Comparison of ENCODE assay signal across 7 mouse cellular contexts in genomic region chr4:43669428-43669794, GRCm38 (mm10). TPM values are rescaled to one million over a fixed set of nuclear protein-coding genes. Genes with fewer than 3 reads are reported as not detected.
DNase-seq lines count a peak whose midpoint lies in the region; ATAC-seq and TF ChIP-seq lines count a peak whose summit lies in the region.

No protein-coding gene starts in this region.

- peak overlapping the region; percentile 63 for H3K9ac ChIP-seq in ES-Bruce4 (ENCODE audit: low read depth, poor library complexity, severe bottlenecking)
- peak overlapping the region; percentile 90 for H3K9ac ChIP-seq in embryonic facial prominence, embryonic 13.5 days
- H3K9ac ChIP-seq in heart, embryonic 14.5 days (ENCODE audit: low read length) = peak overlapping the region; percentile 86
- H3K9ac ChIP-seq in limb, embryonic 12.5 days (replicated peaks) = peak overlapping the region; percentile 87

- peak; percentile 83 to 95 for DNase-seq in adrenal gland, adult (ENCODE audit: inconsistent age in 2 of 2, low spot score in 1 of 2)
- DNase-seq in midbrain, embryonic 10.5 days (ENCODE audit: low spot score) = no peak
- DNase-seq in testis, postnatal 14 days (ENCODE audit: low spot score) = peak; percentile 82

- TF ChIP-seq POLR2A in ES-Bruce4 (IDR thresholded peaks at IDR 0.05; ENCODE audit: insufficient read depth, low read length) = no peak

- H3K9me3 ChIP-seq in ES-Bruce4 (replicated peaks; ENCODE audit: control insufficient read depth, insufficient read depth, low read length, poor library complexity, severe bottlenecking) = no peaks in the 10 kb centered on the region
- H3K9me3 ChIP-seq in embryonic facial prominence, embryonic 13.5 days = no peaks in the 10 kb centered on the region
- no peaks in the 10 kb centered on the region for H3K9me3 ChIP-seq in heart, embryonic 14.5 days (ENCODE audit: control insufficient read depth, low read length)
- no peaks in the 10 kb centered on the region for H3K9me3 ChIP-seq in limb, embryonic 12.5 days
- no peaks in the 10 kb centered on the region for H3K9me3 ChIP-seq in midbrain, embryonic 10.5 days (replicated peaks)

- no peak for TF ChIP-seq CTCF in ES-Bruce4 (IDR thresholded peaks at IDR 0.05; ENCODE audit: low read depth, low read length)

- H3K4me3 ChIP-seq in ES-Bruce4 (ENCODE audit: low read depth, low read length) = peak overlapping the region; percentile 62
- peak overlapping the region; percentile 77 for H3K4me3 ChIP-seq in embryonic facial prominence, embryonic 13.5 days
- H3K4me3 ChIP-seq in heart, embryonic 14.5 days (ENCODE audit: control insufficient read depth in 1 of 2, insufficient read depth in 1 of 2, low read depth in 1 of 2, low read length in 2 of 2) = peak overlapping the region; percentile 71 to 73
- H3K4me3 ChIP-seq in limb, embryonic 12.5 days (replicated peaks) = peak overlapping the region; percentile 75
- peak overlapping the region; percentile 82 for H3K4me3 ChIP-seq in midbrain, embryonic 10.5 days

- H3K4me2 ChIP-seq in embryonic facial prominence, embryonic 13.5 days = peak overlapping the region; percentile 90
- H3K4me2 ChIP-seq in heart, embryonic 14.5 days (ENCODE audit: low read length) = peak overlapping the region; percentile 69
- peak overlapping the region; percentile 74 for H3K4me2 ChIP-seq in limb, embryonic 12.5 days

- no peaks in the 10 kb centered on the region for H3K27me3 ChIP-seq in ES-Bruce4 (ENCODE audit: control insufficient read depth, insufficient read depth, low read length, poor library complexity, severe bottlenecking)
- peaks cover 19% of the 10 kb centered on the region for H3K27me3 ChIP-seq in embryonic facial prominence, embryonic 13.5 days
- H3K27me3 ChIP-seq in heart, embryonic 14.5 days (ENCODE audit: control insufficient read depth, insufficient read depth, low read length) = peaks cover 21% of the 10 kb centered on the region
- H3K27me3 ChIP-seq in limb, embryonic 12.5 days = peaks cover 24% of the 10 kb centered on the region
- H3K27me3 ChIP-seq in midbrain, embryonic 10.5 days (ENCODE audit: low read depth, poor library complexity, severe bottlenecking) = peaks cover 58% of the 10 kb centered on the region

- H3K27ac ChIP-seq in ES-Bruce4 (ENCODE audit: insufficient read depth, low read length) = no peak overlapping the region
- peak overlapping the region; percentile 55; the same call in 1 of the 2 replicates for H3K27ac ChIP-seq in embryonic facial prominence, embryonic 13.5 days
- H3K27ac ChIP-seq in heart, embryonic 14.5 days (replicated peaks in 1 of 2; ENCODE audit: control insufficient read depth in 1 of 2, insufficient read depth in 1 of 2, low read depth in 2 of 2, low read length in 2 of 2) = peak overlapping the region in 1 of 2 experiments; percentile 62; a peak in 2 of 4 replicates
- peak overlapping the region; percentile 73 for H3K27ac ChIP-seq in limb, embryonic 12.5 days
- peak overlapping the region; percentile 93 for H3K27ac ChIP-seq in midbrain, embryonic 10.5 days (replicated peaks)

- H3K36me3 ChIP-seq in ES-Bruce4 (ENCODE audit: control insufficient read depth, insufficient read depth, low read length, poor library complexity, severe bottlenecking) = no peaks in the 10 kb centered on the region
- peaks cover 6% of the 10 kb centered on the region for H3K36me3 ChIP-seq in embryonic facial prominence, embryonic 13.5 days
- peaks cover under 1% of the 10 kb centered on the region; the same call in 1 of the 2 replicates for H3K36me3 ChIP-seq in heart, embryonic 14.5 days (ENCODE audit: control insufficient read depth, insufficient read depth, low read length)
- H3K36me3 ChIP-seq in limb, embryonic 12.5 days = peaks cover 8% of the 10 kb centered on the region; the same call in 1 of the 2 replicates
- peaks cover 5% of the 10 kb centered on the region; the same call in 1 of the 2 replicates for H3K36me3 ChIP-seq in midbrain, embryonic 10.5 days

- WGBS in embryonic facial prominence, embryonic 13.5 days = 0% methylated on average over 13 of the region's 25 CpGs
- 3% methylated on average over 20 of the region's 25 CpGs for WGBS in heart, embryonic 14.5 days
- 2% methylated on average over 18 of the region's 25 CpGs for WGBS in limb, embryonic 12.5 days
- WGBS in midbrain, embryonic 10.5 days = under 1% methylated on average over 23 of the region's 25 CpGs

- H3K4me1 ChIP-seq in ES-Bruce4 (ENCODE audit: control insufficient read depth, insufficient read depth, low read length) = no peaks in the 10 kb centered on the region
- peaks cover 36% of the 10 kb centered on the region for H3K4me1 ChIP-seq in embryonic facial prominence, embryonic 13.5 days
- peaks cover 12 to 26% of the 10 kb centered on the region in 2 experiments for H3K4me1 ChIP-seq in heart, embryonic 14.5 days (ENCODE audit: control insufficient read depth in 2 of 2, insufficient read depth in 2 of 2, low read length in 2 of 2)
- peaks cover 23% of the 10 kb centered on the region for H3K4me1 ChIP-seq in limb, embryonic 12.5 days (replicated peaks)
- H3K4me1 ChIP-seq in midbrain, embryonic 10.5 days = peaks cover 43% of the 10 kb centered on the region

- TF ChIP-seq EP300 in ES-Bruce4 (IDR thresholded peaks at IDR 0.05; ENCODE audit: insufficient read depth, low read depth, low read length) = no peak

- ATAC-seq in embryonic facial prominence, embryonic 13.5 days (ENCODE audit: insufficient number of reproducible peaks, insufficient read depth, low FRiP score, low TSS enrichment, low read depth) = peak; percentile 70
- ATAC-seq in heart, embryonic 14.5 days (ENCODE audit: insufficient number of reproducible peaks, insufficient read depth, low FRiP score, low read depth) = peak; percentile 77
- peak; percentile 67 for ATAC-seq in limb, embryonic 12.5 days (ENCODE audit: insufficient number of reproducible peaks, insufficient read depth, low FRiP score, low TSS enrichment, low read depth)

RNA-seq across cellular contexts. Expression of gene Fam221b, which starts 0.5 kb away (rescaled TPM):
- polyA plus RNA-seq in ES-Bruce4 (2011; ENCODE audit: insufficient read depth, insufficient read length, low read depth, missing spikeins) = 0.19 and 0.55 TPM in 2 replicates
- 3.4 and 4.2 TPM in 2 replicates for polyA plus RNA-seq in embryonic facial prominence, embryonic 13.5 days (2015; fragmentation: Nextera tagmentation; extraction: Ambion mirVana)
- 3.9 and 4.5 TPM in 2 replicates for polyA plus RNA-seq in heart, embryonic 14.5 days (2014; fragmentation: Nextera tagmentation; extraction: Ambion mirVana)
- polyA plus RNA-seq in limb, embryonic 12.5 days (2016; fragmentation: Nextera tagmentation; extraction: Ambion mirVana) = 2.8 and 3.6 TPM in 2 replicates
- 1.6 and 2.1 TPM in 2 replicates for polyA plus RNA-seq in midbrain, embryonic 10.5 days (2016; fragmentation: Nextera tagmentation; extraction: Ambion mirVana)

RNA-seq across cellular contexts. Expression of gene Tmem8b, which starts 0.6 kb away (rescaled TPM):
- 4.5 and 5.0 TPM in 2 replicates for polyA plus RNA-seq in ES-Bruce4 (2011; ENCODE audit: insufficient read depth, insufficient read length, low read depth, missing spikeins)
- polyA plus RNA-seq in embryonic facial prominence, embryonic 13.5 days (2015; fragmentation: Nextera tagmentation; extraction: Ambion mirVana) = 7.2 and 8.4 TPM in 2 replicates
- polyA plus RNA-seq in heart, embryonic 14.5 days (2014; fragmentation: Nextera tagmentation; extraction: Ambion mirVana) = 4.2 and 4.5 TPM in 2 replicates
- polyA plus RNA-seq in limb, embryonic 12.5 days (2016; fragmentation: Nextera tagmentation; extraction: Ambion mirVana) = 5.6 and 6.6 TPM in 2 replicates
- polyA plus RNA-seq in midbrain, embryonic 10.5 days (2016; fragmentation: Nextera tagmentation; extraction: Ambion mirVana) = 4.6 and 7.2 TPM in 2 replicates

RNA-seq across cellular contexts. Expression of gene Hint2, which starts 13.1 kb away (rescaled TPM):
- polyA plus RNA-seq in ES-Bruce4 (2011; ENCODE audit: insufficient read depth, insufficient read length, low read depth, missing spikeins) = 30.1 and 33.4 TPM in 2 replicates
- 74.2 and 92.1 TPM in 2 replicates for polyA plus RNA-seq in embryonic facial prominence, embryonic 13.5 days (2015; fragmentation: Nextera tagmentation; extraction: Ambion mirVana)
- 194 and 213 TPM in 2 replicates for polyA plus RNA-seq in heart, embryonic 14.5 days (2014; fragmentation: Nextera tagmentation; extraction: Ambion mirVana)
- 78.7 and 87.6 TPM in 2 replicates for polyA plus RNA-seq in limb, embryonic 12.5 days (2016; fragmentation: Nextera tagmentation; extraction: Ambion mirVana)
- polyA plus RNA-seq in midbrain, embryonic 10.5 days (2016; fragmentation: Nextera tagmentation; extraction: Ambion mirVana) = 75.5 and 79.3 TPM in 2 replicates

RNA-seq across cellular contexts. Expression of gene Spag8, which starts 16.0 kb away (rescaled TPM):
- polyA plus RNA-seq in ES-Bruce4 (2011; ENCODE audit: insufficient read depth, insufficient read length, low read depth, missing spikeins) = 0.50 and 0.97 TPM in 2 replicates
- polyA plus RNA-seq in embryonic facial prominence, embryonic 13.5 days (2015; fragmentation: Nextera tagmentation; extraction: Ambion mirVana) = 1.1 and 1.8 TPM in 2 replicates
- polyA plus RNA-seq in heart, embryonic 14.5 days (2014; fragmentation: Nextera tagmentation; extraction: Ambion mirVana) = 0.18 and 0.77 TPM in 2 replicates
- polyA plus RNA-seq in limb, embryonic 12.5 days (2016; fragmentation: Nextera tagmentation; extraction: Ambion mirVana) = 0.95 and 0.99 TPM in 2 replicates
- 3.0 and 4.3 TPM in 2 replicates for polyA plus RNA-seq in midbrain, embryonic 10.5 days (2016; fragmentation: Nextera tagmentation; extraction: Ambion mirVana)

RNA-seq across cellular contexts. Expression of gene Olfr70, which starts 31.2 kb away (rescaled TPM):
- polyA plus RNA-seq in ES-Bruce4 (2011; ENCODE audit: insufficient read depth, insufficient read length, low read depth, missing spikeins) = not detected in 2 replicates
- not detected in 2 replicates for polyA plus RNA-seq in embryonic facial prominence, embryonic 13.5 days (2015; fragmentation: Nextera tagmentation; extraction: Ambion mirVana)
- not detected in 2 replicates for polyA plus RNA-seq in heart, embryonic 14.5 days (2014; fragmentation: Nextera tagmentation; extraction: Ambion mirVana)
- 0.08 TPM in 1 of 2 replicates, not detected in the other for polyA plus RNA-seq in limb, embryonic 12.5 days (2016; fragmentation: Nextera tagmentation; extraction: Ambion mirVana)
- not detected in 2 replicates for polyA plus RNA-seq in midbrain, embryonic 10.5 days (2016; fragmentation: Nextera tagmentation; extraction: Ambion mirVana)
